Mouse (Mus musculus) embryo, embryonic 10 days (tissue): ENCODE measurements around the gene Gm42906.

ENCODE experiments used
- DNase-seq: peaks from one replicate; pipeline ENCODE4 v3.0.0-alpha.2; 2015; ENCODE audit warnings: low spot score

Gene Gm42906

DNA sequence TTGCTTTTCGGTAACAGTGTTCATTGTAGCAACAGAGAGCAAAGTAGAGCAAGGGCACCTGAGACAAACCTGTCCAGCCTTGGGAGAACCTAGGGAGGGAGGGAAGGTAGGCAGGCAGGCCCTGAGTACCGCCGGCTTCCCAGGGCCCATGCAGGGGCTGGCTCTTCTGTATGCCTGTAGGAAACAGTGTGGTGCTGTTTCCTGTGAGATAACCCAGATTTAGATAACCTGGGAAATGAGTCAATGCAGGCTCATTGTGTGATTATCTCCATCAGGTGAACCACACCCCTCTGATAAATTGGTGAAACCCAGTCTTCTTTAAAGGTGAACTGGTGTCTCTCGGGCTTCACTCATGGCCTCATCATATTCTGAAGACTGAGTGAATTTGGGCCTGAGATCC is 401.9 kb downstream of the Gm42906 start:
- no peak for DNase-seq

GRCm38 (mm10) chr5:151024483-151024882 is 403.5 kb downstream of the Gm42906 start:
- no peak for DNase-seq

DNA sequence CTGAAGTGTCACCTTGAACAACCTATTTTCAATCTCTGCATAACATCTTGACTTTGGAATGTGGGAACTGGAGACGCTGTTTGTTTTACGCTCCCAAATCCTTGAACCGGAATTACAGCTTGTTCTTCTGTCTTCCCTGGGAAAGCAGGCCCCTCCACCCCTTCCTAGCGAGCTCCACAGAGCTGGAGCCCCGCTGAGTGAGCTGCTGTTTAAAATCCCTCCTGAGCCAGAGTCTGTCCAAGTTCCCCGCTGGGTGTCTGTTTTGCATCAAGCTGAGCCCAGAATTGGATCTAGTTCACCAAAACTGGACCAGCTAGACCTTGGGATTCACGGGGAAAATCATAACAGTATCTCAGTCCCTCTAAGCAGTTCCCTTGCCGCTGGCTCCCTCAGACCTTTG is 404.5 kb downstream of the Gm42906 start:
- DNase-seq, result peak; percentile 69

DNA sequence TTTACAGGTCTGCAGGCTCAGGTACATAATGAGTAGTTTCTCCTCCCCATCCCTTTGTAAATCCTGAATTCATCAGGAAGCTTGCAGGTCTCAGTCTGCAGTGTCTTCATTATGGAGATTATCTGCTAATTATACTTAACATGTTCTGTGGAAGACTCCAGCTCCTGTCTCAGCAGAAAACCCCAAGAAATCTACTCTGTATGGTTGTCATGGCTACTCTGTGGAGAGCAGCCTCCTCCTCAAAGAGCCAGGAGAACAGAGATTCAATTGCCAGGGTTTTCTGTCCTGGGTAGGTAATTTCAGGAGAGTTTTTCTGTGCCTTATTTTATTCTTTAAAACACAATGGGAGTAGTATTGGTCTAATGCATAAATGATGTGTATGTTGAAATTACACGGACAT is 405.0 kb downstream of the Gm42906 start:
- DNase-seq, result no peak

GRCm38 (mm10) chr5:151022026-151022425 is 405.9 kb downstream of the Gm42906 start:
- no peak for DNase-seq

DNA sequence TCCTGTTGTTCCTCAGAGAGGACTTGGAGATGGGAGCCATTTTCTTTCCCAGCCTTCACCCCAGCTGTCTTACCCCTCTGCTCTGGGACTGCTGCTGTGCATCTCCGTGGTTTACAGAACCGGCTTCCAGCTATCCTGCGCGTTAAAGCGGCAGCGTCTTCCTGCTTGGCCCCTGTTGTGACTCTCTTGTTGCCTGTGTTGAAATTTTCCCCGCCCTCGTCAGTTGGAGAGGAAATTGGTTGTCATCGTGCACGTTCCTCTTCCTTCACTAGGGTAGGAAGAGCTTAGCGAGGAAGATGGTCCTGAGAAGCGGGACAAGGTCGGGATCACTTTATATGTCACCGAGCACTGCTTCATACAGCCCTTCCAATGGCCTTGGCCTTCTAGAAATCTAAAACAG is 407.1 kb downstream of the Gm42906 start:
- no peak for DNase-seq

- no peak for DNase-seq
Observed at GRCm38 (mm10) chr5:151020031-151020820, 407.7 kb downstream of the Gm42906 start.

DNA sequence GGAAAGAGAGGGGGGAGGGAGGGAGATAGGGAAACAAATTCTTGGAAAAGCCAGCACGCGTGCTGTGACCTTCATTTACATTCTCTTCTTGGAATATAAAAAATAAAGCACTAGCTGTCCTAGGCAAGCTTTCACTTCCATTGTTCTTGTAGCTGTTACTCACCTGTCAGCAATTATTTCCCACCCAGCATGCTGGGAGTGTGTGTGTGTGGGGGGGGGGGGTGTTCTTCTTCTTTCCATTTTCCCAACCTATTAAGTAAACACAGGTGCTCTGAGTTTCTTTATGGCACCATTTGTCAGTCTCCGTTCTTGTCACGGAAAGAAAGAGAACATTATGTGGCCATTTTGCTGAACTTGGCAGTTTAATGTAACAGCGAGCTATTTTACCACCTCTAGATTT is 409.0 kb downstream of the Gm42906 start:
- no peak for DNase-seq

- no peak for DNase-seq
Observed at GRCm38 (mm10) chr5:151018450-151018849, 409.5 kb downstream of the Gm42906 start.
